Mouse (Mus musculus): ENCODE measurements around the gene Zfp575. TPM values are rescaled to one million over a fixed set of nuclear protein-coding genes. Genes with fewer than 3 reads are reported as not detected.

The Zfp575 gene
- polyA plus RNA-seq, 1 experiment from 2014 or later, result 0.87 TPM

GRCm38 (mm10) chr7:24574224-24574796, 13.1 kb downstream of the Zfp575 start:
- no peaks in the 10 kb centered on the region for H3K9me3 ChIP-seq (replicated peaks; ENCODE audit: control insufficient read depth, low read length)
- ATAC-seq (replicated peaks; ENCODE audit: extremely low read depth, insufficient read depth, low FRiP score), result no peak
- no peaks in the 10 kb centered on the region for H3K27me3 ChIP-seq (ENCODE audit: control insufficient read depth, insufficient read depth, low read length)
- 49% methylated on average over 12 of the region's 12 CpGs for WGBS
- no peak overlapping the region for H3K4me3 ChIP-seq (ENCODE audit: low read length)
- H3K36me3 ChIP-seq (ENCODE audit: control insufficient read depth, insufficient read depth), result peaks cover 4% of the 10 kb centered on the region; the same call in 1 of the 2 replicates
- H3K9ac ChIP-seq (ENCODE audit: low read length), result no peak overlapping the region
- no peak overlapping the region for H3K4me2 ChIP-seq (ENCODE audit: low read depth, low read length)
- no peaks in the 10 kb centered on the region for H3K4me1 ChIP-seq (ENCODE audit: control insufficient read depth, insufficient read depth, low read length)
- no peak overlapping the region for H3K27ac ChIP-seq (ENCODE audit: low read length)

- Histone ChIP-seq H3K4me1 (ENCODE audit: control insufficient read depth, insufficient read depth, low read length) (no peaks in the 10 kb centered on the region), H3K4me3 (ENCODE audit: low read length) (no peak overlapping the region), H3K9ac (ENCODE audit: low read length) (no peak overlapping the region), H3K27me3 (ENCODE audit: control insufficient read depth, insufficient read depth, low read length) (no peaks in the 10 kb centered on the region), H3K36me3 (ENCODE audit: control insufficient read depth, insufficient read depth) (peaks cover 12% of the 10 kb centered on the region; the same call in 1 of the 2 replicates), H3K9me3 (replicated peaks; ENCODE audit: control insufficient read depth, low read length) (no peaks in the 10 kb centered on the region), H3K4me2 (ENCODE audit: low read depth, low read length) (no peak overlapping the region), H3K27ac (ENCODE audit: low read length) (no peak overlapping the region)
- no peak for ATAC-seq (replicated peaks; ENCODE audit: extremely low read depth, insufficient read depth, low FRiP score)
- 61% methylated on average over 5 of the region's 5 CpGs for WGBS
Measured at GRCm38 (mm10) chr7:24572455-24572854, 15.0 kb downstream of the Zfp575 start.

GRCm38 (mm10) chr7:24571071-24571470, 16.4 kb downstream of the Zfp575 start:
- peaks cover 24% of the 10 kb centered on the region for H3K36me3 ChIP-seq (ENCODE audit: control insufficient read depth, insufficient read depth)
- no peak overlapping the region for H3K27ac ChIP-seq (ENCODE audit: low read length)
- H3K4me2 ChIP-seq (ENCODE audit: low read depth, low read length), result no peak overlapping the region
- H3K4me1 ChIP-seq (ENCODE audit: control insufficient read depth, insufficient read depth, low read length), result no peaks in the 10 kb centered on the region
- H3K27me3 ChIP-seq (ENCODE audit: control insufficient read depth, insufficient read depth, low read length), result no peaks in the 10 kb centered on the region
- 79% methylated on average over 4 of the region's 4 CpGs for WGBS
- H3K9ac ChIP-seq (ENCODE audit: low read length), result no peak overlapping the region
- no peaks in the 10 kb centered on the region for H3K9me3 ChIP-seq (replicated peaks; ENCODE audit: control insufficient read depth, low read length)
- no peak overlapping the region for H3K4me3 ChIP-seq (ENCODE audit: low read length)
- ATAC-seq (replicated peaks; ENCODE audit: extremely low read depth, insufficient read depth, low FRiP score), result no peak

- Histone ChIP-seq H3K4me2 (ENCODE audit: low read depth, low read length) (no peak overlapping the region), H3K4me1 (ENCODE audit: control insufficient read depth, insufficient read depth, low read length) (no peaks in the 10 kb centered on the region), H3K9ac (ENCODE audit: low read length) (no peak overlapping the region), H3K27ac (ENCODE audit: low read length) (no peak overlapping the region), H3K27me3 (ENCODE audit: control insufficient read depth, insufficient read depth, low read length) (no peaks in the 10 kb centered on the region), H3K36me3 (ENCODE audit: control insufficient read depth, insufficient read depth) (peaks cover 26% of the 10 kb centered on the region), H3K9me3 (replicated peaks; ENCODE audit: control insufficient read depth, low read length) (no peaks in the 10 kb centered on the region), H3K4me3 (ENCODE audit: low read length) (no peak overlapping the region)
- 90% methylated on average over 4 of the region's 4 CpGs for WGBS
- no peak for ATAC-seq (replicated peaks; ENCODE audit: extremely low read depth, insufficient read depth, low FRiP score)
Measured at GRCm38 (mm10) chr7:24568512-24568911, 18.9 kb downstream of the Zfp575 start.

- ATAC-seq (replicated peaks; ENCODE audit: extremely low read depth, insufficient read depth, low FRiP score), result no peak
- no peak overlapping the region for H3K27ac ChIP-seq (ENCODE audit: low read length)
- H3K36me3 ChIP-seq (ENCODE audit: control insufficient read depth, insufficient read depth), result peaks cover 26% of the 10 kb centered on the region
- H3K9ac ChIP-seq (ENCODE audit: low read length), result no peak overlapping the region
- 87% methylated on average over 9 of the region's 9 CpGs for WGBS
- H3K27me3 ChIP-seq (ENCODE audit: control insufficient read depth, insufficient read depth, low read length), result no peaks in the 10 kb centered on the region
- H3K4me2 ChIP-seq (ENCODE audit: low read depth, low read length), result no peak overlapping the region
- H3K4me3 ChIP-seq (ENCODE audit: low read length), result no peak overlapping the region
- no peaks in the 10 kb centered on the region for H3K4me1 ChIP-seq (ENCODE audit: control insufficient read depth, insufficient read depth, low read length)
- no peaks in the 10 kb centered on the region for H3K9me3 ChIP-seq (replicated peaks; ENCODE audit: control insufficient read depth, low read length)
Measured at GRCm38 (mm10) chr7:24566206-24566605, 21.2 kb downstream of the Zfp575 start.

- no peak overlapping the region for H3K4me2 ChIP-seq (ENCODE audit: low read depth, low read length)
- H3K36me3 ChIP-seq (ENCODE audit: control insufficient read depth, insufficient read depth), result peaks cover 23% of the 10 kb centered on the region
- WGBS, result 84% methylated on average over 11 of the region's 11 CpGs
- H3K4me3 ChIP-seq (ENCODE audit: low read length), result no peak overlapping the region
- H3K27me3 ChIP-seq (ENCODE audit: control insufficient read depth, insufficient read depth, low read length), result no peaks in the 10 kb centered on the region
- no peak for ATAC-seq (replicated peaks; ENCODE audit: extremely low read depth, insufficient read depth, low FRiP score)
- H3K9ac ChIP-seq (ENCODE audit: low read length), result no peak overlapping the region
- H3K4me1 ChIP-seq (ENCODE audit: control insufficient read depth, insufficient read depth, low read length), result no peaks in the 10 kb centered on the region
- no peak overlapping the region for H3K27ac ChIP-seq (ENCODE audit: low read length)
- no peaks in the 10 kb centered on the region for H3K9me3 ChIP-seq (replicated peaks; ENCODE audit: control insufficient read depth, low read length)
Measured at GRCm38 (mm10) chr7:24565627-24566026, 21.8 kb downstream of the Zfp575 start.

- WGBS, result 63% methylated on average over 6 of the region's 6 CpGs
- H3K4me2 ChIP-seq (ENCODE audit: low read depth, low read length), result no peak overlapping the region
- H3K9me3 ChIP-seq (replicated peaks; ENCODE audit: control insufficient read depth, low read length), result no peaks in the 10 kb centered on the region
- H3K27ac ChIP-seq (ENCODE audit: low read length), result no peak overlapping the region
- no peak overlapping the region for H3K4me3 ChIP-seq (ENCODE audit: low read length)
- peaks cover 23% of the 10 kb centered on the region for H3K36me3 ChIP-seq (ENCODE audit: control insufficient read depth, insufficient read depth)
- no peak overlapping the region for H3K9ac ChIP-seq (ENCODE audit: low read length)
- ATAC-seq (replicated peaks; ENCODE audit: extremely low read depth, insufficient read depth, low FRiP score), result no peak
- H3K4me1 ChIP-seq (ENCODE audit: control insufficient read depth, insufficient read depth, low read length), result no peaks in the 10 kb centered on the region
- no peaks in the 10 kb centered on the region for H3K27me3 ChIP-seq (ENCODE audit: control insufficient read depth, insufficient read depth, low read length)
Measured at GRCm38 (mm10) chr7:24564607-24565265, 22.7 kb downstream of the Zfp575 start.

- no peak for ATAC-seq (replicated peaks; ENCODE audit: extremely low read depth, insufficient read depth, low FRiP score)
- Histone ChIP-seq H3K4me3 (ENCODE audit: low read length) (no peak overlapping the region), H3K4me1 (ENCODE audit: control insufficient read depth, insufficient read depth, low read length) (no peaks in the 10 kb centered on the region), H3K9ac (ENCODE audit: low read length) (no peak overlapping the region), H3K36me3 (ENCODE audit: control insufficient read depth, insufficient read depth) (peaks cover 20% of the 10 kb centered on the region), H3K27me3 (ENCODE audit: control insufficient read depth, insufficient read depth, low read length) (no peaks in the 10 kb centered on the region), H3K9me3 (replicated peaks; ENCODE audit: control insufficient read depth, low read length) (no peaks in the 10 kb centered on the region), H3K4me2 (ENCODE audit: low read depth, low read length) (no peak overlapping the region), H3K27ac (ENCODE audit: low read length) (no peak overlapping the region)
- 79% methylated on average over 4 of the region's 4 CpGs for WGBS
Measured at GRCm38 (mm10) chr7:24563837-24564206, 23.6 kb downstream of the Zfp575 start.

GRCm38 (mm10) chr7:24563191-24563836, 24.1 kb downstream of the Zfp575 start:
- H3K9me3 ChIP-seq (replicated peaks; ENCODE audit: control insufficient read depth, low read length), result no peaks in the 10 kb centered on the region

More at GRCm38 (mm10) chr7:24563191-24563836, 24.1 kb downstream of the Zfp575 start:
- Histone ChIP-seq H3K27ac (ENCODE audit: low read length) (no peak overlapping the region), H3K9ac (ENCODE audit: low read length) (no peak overlapping the region), H3K4me3 (ENCODE audit: low read length) (no peak overlapping the region), H3K4me1 (ENCODE audit: control insufficient read depth, insufficient read depth, low read length) (no peaks in the 10 kb centered on the region), H3K4me2 (ENCODE audit: low read depth, low read length) (no peak overlapping the region), H3K27me3 (ENCODE audit: control insufficient read depth, insufficient read depth, low read length) (no peaks in the 10 kb centered on the region), H3K36me3 (ENCODE audit: control insufficient read depth, insufficient read depth) (peaks cover 17% of the 10 kb centered on the region)
- WGBS, result 87% methylated on average over 8 of the region's 8 CpGs
- ATAC-seq (replicated peaks; ENCODE audit: extremely low read depth, insufficient read depth, low FRiP score), result no peak

Measured in heart, embryonic 16.5 days (tissue).